Mouse (Mus musculus) bone marrow, adult 2 months (tissue): ENCODE results near the gene Ephb1. TPM values are rescaled to one million over a fixed set of nuclear protein-coding genes. Genes with fewer than 3 reads are reported as not detected.

Experiments used
- H3K27ac ChIP-seq: fragments of 200-500 bp; 2 replicates; pipeline ENCODE4 v1.5.1; 2012; ENCODE audit warnings: low read depth, mild to moderate bottlenecking, control low read depth, inconsistent platforms, low read length; ENCODE audit not compliant: control insufficient read depth, poor library complexity, insufficient read depth
- H3K4me1 ChIP-seq: fragments of 200-500 bp; 2 replicates; pipeline ENCODE4 v1.6.1; 2011; ENCODE audit warnings: low read length; ENCODE audit not compliant: control insufficient read depth, insufficient read depth
- H3K4me3 ChIP-seq: fragments of 200-500 bp; replicated peaks from 2 replicates; pipeline ENCODE3; 2011; ENCODE audit warnings: mild to moderate bottlenecking, low read depth, low read length, control low read depth; ENCODE audit not compliant: control insufficient read depth
- CTCF ChIP-seq: fragments of 200-500 bp; IDR thresholded peaks from 2 replicates; pipeline ENCODE4 v1.5.1; 2011; ENCODE audit warnings: low read length, control low read depth; ENCODE audit not compliant: control insufficient read depth, insufficient read depth
- POLR2A ChIP-seq: fragments of 200-500 bp; IDR thresholded peaks from 2 replicates; pipeline ENCODE4 v1.6.1; 2011; ENCODE audit warnings: low read depth, mild to moderate bottlenecking, control low read depth, low read length, borderline replicate concordance; ENCODE audit not compliant: control insufficient read depth
- WGBS: fragments of 180-500 bp; shearing (Covaris S2); methylation state at CpG from one replicate; pipeline ENCODE4 v1.1.7; 2018; 5-methylcytosine and 5-hydroxymethylcytosine counted together
- polyA plus RNA-seq: library from polyadenylated mRNA; stranded (reverse); fragments of >200 nt; gene quantifications from 2 replicates; pipeline ENCODE4 v1.2.4, GENCODE M21; 2011; ENCODE audit warnings: low replicate concordance; ENCODE audit not compliant: missing spikeins, insufficient read depth, insufficient read length

Gene Ephb1
- polyA plus RNA-seq, 1 experiment, result 1.3 TPM

- WGBS, result 61% methylated on average over 9 of the region's 9 CpGs
- TF ChIP-seq CTCF (no peak), POLR2A (no peak)
- Histone ChIP-seq H3K4me3 (no peak overlapping the region), H3K4me1 (no peaks in the 10 kb centered on the region; the same call in 1 of the 2 replicates), H3K27ac (no peak overlapping the region)
Observed at GRCm38 (mm10) chr9:101942058-101942669, 412.3 kb downstream of the Ephb1 start.

- WGBS, result 47% methylated on average over 3 of the region's 3 CpGs
- Histone ChIP-seq H3K4me3 (no peak overlapping the region), H3K4me1 (no peaks in the 10 kb centered on the region; the same call in 1 of the 2 replicates), H3K27ac (no peak overlapping the region)
- TF ChIP-seq POLR2A (no peak), CTCF (no peak)
Observed at GRCm38 (mm10) chr9:101940182-101940581, 414.3 kb downstream of the Ephb1 start.

GRCm38 (mm10) chr9:101939006-101939405 is 415.5 kb downstream of the Ephb1 start:
- Histone ChIP-seq H3K4me1 (no peaks in the 10 kb centered on the region; the same call in 1 of the 2 replicates), H3K27ac (no peak overlapping the region), H3K4me3 (no peak overlapping the region)
- 78% methylated on average over 5 of the region's 5 CpGs for WGBS
- no peak for TF ChIP-seq POLR2A
- no peak for TF ChIP-seq CTCF

GRCm38 (mm10) chr9:101938066-101938465 is 416.4 kb downstream of the Ephb1 start:
- Histone ChIP-seq H3K27ac (no peak overlapping the region), H3K4me3 (no peak overlapping the region), H3K4me1 (no peaks in the 10 kb centered on the region; the same call in 1 of the 2 replicates)
- TF ChIP-seq POLR2A (no peak), CTCF (no peak)
- WGBS, result 78% methylated on average over 4 of the region's 4 CpGs

GRCm38 (mm10) chr9:101934887-101935286 is 419.6 kb downstream of the Ephb1 start:
- H3K4me3 ChIP-seq, result no peak overlapping the region
- TF ChIP-seq POLR2A (no peak), CTCF (no peak)
- H3K4me1 ChIP-seq, result no peaks in the 10 kb centered on the region; the same call in 1 of the 2 replicates
- 78% methylated on average over 8 of the region's 8 CpGs for WGBS
- no peak overlapping the region for H3K27ac ChIP-seq

- 69% methylated on average over 8 of the region's 8 CpGs for WGBS
- Histone ChIP-seq H3K4me3 (no peak overlapping the region), H3K4me1 (no peaks in the 10 kb centered on the region), H3K27ac (no peak overlapping the region)
- TF ChIP-seq CTCF (no peak), POLR2A (no peak)
Observed at GRCm38 (mm10) chr9:101933946-101934573, 420.4 kb downstream of the Ephb1 start.

GRCm38 (mm10) chr9:101924829-101925228 is 429.7 kb downstream of the Ephb1 start:
- 67% methylated on average over 4 of the region's 4 CpGs for WGBS
- TF ChIP-seq CTCF (no peak), POLR2A (no peak)

GRCm38 (mm10) chr9:101922846-101923245 is 431.6 kb downstream of the Ephb1 start:
- TF ChIP-seq CTCF (no peak), POLR2A (no peak)

More at GRCm38 (mm10) chr9:101924829-101925228, 429.7 kb downstream of the Ephb1 start:
- no peaks in the 10 kb centered on the region for H3K4me1 ChIP-seq
- H3K27ac ChIP-seq, result no peak overlapping the region
- no peak overlapping the region for H3K4me3 ChIP-seq

GRCm38 (mm10) chr9:101919324-101919723 is 435.2 kb downstream of the Ephb1 start:
- TF ChIP-seq CTCF, result no peak
- TF ChIP-seq POLR2A, result no peak
- WGBS, result 75% methylated on average over 5 of the region's 5 CpGs
- Histone ChIP-seq H3K4me3 (no peak overlapping the region), H3K4me1 (no peaks in the 10 kb centered on the region), H3K27ac (no peak overlapping the region)

More at GRCm38 (mm10) chr9:101922846-101923245, 431.6 kb downstream of the Ephb1 start:
- Histone ChIP-seq H3K27ac (no peak overlapping the region), H3K4me1 (no peaks in the 10 kb centered on the region), H3K4me3 (no peak overlapping the region)
- 68% methylated on average over 4 of the region's 4 CpGs for WGBS

- TF ChIP-seq CTCF, result no peak
- TF ChIP-seq POLR2A, result no peak
- Histone ChIP-seq H3K4me1 (no peaks in the 10 kb centered on the region), H3K27ac (no peak overlapping the region), H3K4me3 (no peak overlapping the region)
- 72% methylated on average over 4 of the region's 4 CpGs for WGBS
Observed at GRCm38 (mm10) chr9:101918771-101919170, 435.7 kb downstream of the Ephb1 start.
